Mouse (Mus musculus) olfactory bulb, adult 2 months (tissue): ENCODE measurements around the gene Olfr1000.

Source experiments
- CTCF ChIP-seq: fragments of 200-500 bp; IDR thresholded peaks from 2 replicates; pipeline ENCODE4 v1.5.1; 2012; ENCODE audit warnings: low read depth, mild to moderate bottlenecking, low read length, moderate library complexity; ENCODE audit not compliant: insufficient read depth
- POLR2A ChIP-seq: fragments of 200-500 bp; IDR thresholded peaks from 2 replicates; pipeline ENCODE4 v1.6.1; 2012; ENCODE audit warnings: mild to moderate bottlenecking, low read depth, low read length, moderate library complexity; ENCODE audit not compliant: insufficient read depth

DNA sequence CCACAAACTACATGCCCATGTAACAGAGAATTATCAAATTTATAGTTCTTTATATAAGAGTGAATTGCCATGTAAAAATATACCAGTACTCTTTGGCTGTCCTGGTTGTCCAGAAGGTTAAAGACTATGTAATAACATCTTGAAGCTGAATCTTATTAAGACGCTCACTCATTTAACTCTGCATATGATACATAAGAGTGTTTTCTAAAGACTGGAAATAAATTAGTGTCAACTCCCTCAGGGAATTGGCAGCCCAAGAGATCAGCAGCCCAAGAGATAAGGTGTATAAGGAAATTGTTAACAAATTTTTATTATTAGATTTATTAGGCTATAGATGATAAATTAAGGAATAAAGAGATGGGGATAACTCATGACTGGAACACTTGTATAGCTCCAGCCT, 38.9 kb upstream of the Olfr1000 start, which contains the start of gene Olfr1002:
- TF ChIP-seq CTCF = no peak
- TF ChIP-seq POLR2A = no peak
